Mouse (Mus musculus): ENCODE results near the gene Arhgap32. TPM values are rescaled to one million over a fixed set of nuclear protein-coding genes. Genes with fewer than 3 reads are reported as not detected.

The Arhgap32 gene
- total and polyA plus RNA-seq, 3 experiments = 0.06 to 0.15 TPM; not detected in 1

- no peaks in the 10 kb centered on the region for H3K4me1 ChIP-seq (ENCODE audit: control insufficient read depth in 1 of 2, insufficient read depth in 2 of 2, low read length in 2 of 2)
- no peak for DNase-seq (ENCODE audit: low read depth, low spot score)
- no peak overlapping the region for H3K4me3 ChIP-seq (ENCODE audit: control insufficient read depth in 1 of 2, insufficient read depth in 1 of 2, low read depth in 2 of 2, low read length in 2 of 2)
- no peak overlapping the region for H3K27ac ChIP-seq (ENCODE audit: control insufficient read depth, low read depth, low read length)
- H3K9me3 ChIP-seq (replicated peaks; ENCODE audit: insufficient read depth, low read length) = no peaks in the 10 kb centered on the region
- H3K79me2 ChIP-seq (ENCODE audit: control insufficient read depth, insufficient read depth, low read length, poor library complexity) = no peaks in the 10 kb centered on the region
- no peak overlapping the region for H3K9ac ChIP-seq (ENCODE audit: control insufficient read depth, low read depth, low read length, poor library complexity, severe bottlenecking)
- H3K27me3 ChIP-seq (ENCODE audit: control insufficient read depth in 1 of 2, insufficient read depth in 2 of 2, low read length in 2 of 2) = peaks cover 0 to 7% of the 10 kb centered on the region in 2 experiments; a peak in 2 of 4 replicates
- TF ChIP-seq SIN3A (IDR thresholded peaks at IDR 0.05; ENCODE audit: low read length) (no peak), ZC3H11A (IDR thresholded peaks at IDR 0.05; ENCODE audit: low read depth, low read length) (no peak), USF1 (IDR thresholded peaks at IDR 0.05; ENCODE audit: low read depth, low read length) (no peak)
- no peaks in the 10 kb centered on the region for H3K36me3 ChIP-seq (ENCODE audit: control insufficient read depth in 1 of 2, insufficient read depth in 2 of 2, low read length in 2 of 2)
Measured at GRCm38 (mm10) chr9:32314071-32314470, 198.1 kb downstream of the Arhgap32 start.

GRCm38 (mm10) chr9:32315999-32316398 lies 200.1 kb downstream of the Arhgap32 start:
- no peak overlapping the region for H3K27ac ChIP-seq (ENCODE audit: control insufficient read depth, low read depth, low read length)
- peaks cover 0 to 7% of the 10 kb centered on the region in 2 experiments; a peak in 2 of 4 replicates for H3K27me3 ChIP-seq (ENCODE audit: control insufficient read depth in 1 of 2, insufficient read depth in 2 of 2, low read length in 2 of 2)
- no peaks in the 10 kb centered on the region for H3K4me1 ChIP-seq (ENCODE audit: control insufficient read depth in 1 of 2, insufficient read depth in 2 of 2, low read length in 2 of 2)
- DNase-seq (ENCODE audit: low read depth, low spot score) = no peak
- no peaks in the 10 kb centered on the region for H3K36me3 ChIP-seq (ENCODE audit: control insufficient read depth in 1 of 2, insufficient read depth in 2 of 2, low read length in 2 of 2)
- no peak overlapping the region for H3K4me3 ChIP-seq (ENCODE audit: control insufficient read depth in 1 of 2, insufficient read depth in 1 of 2, low read depth in 2 of 2, low read length in 2 of 2)
- no peak overlapping the region for H3K9ac ChIP-seq (ENCODE audit: control insufficient read depth, low read depth, low read length, poor library complexity, severe bottlenecking)
- no peaks in the 10 kb centered on the region for H3K79me2 ChIP-seq (ENCODE audit: control insufficient read depth, insufficient read depth, low read length, poor library complexity)
- H3K9me3 ChIP-seq (replicated peaks; ENCODE audit: insufficient read depth, low read length) = no peaks in the 10 kb centered on the region
- TF ChIP-seq MXI1 (IDR thresholded peaks at IDR 0.05; ENCODE audit: low read depth, low read length) = no peak
- TF ChIP-seq MAFK (IDR thresholded peaks at IDR 0.05; ENCODE audit: borderline replicate concordance, low read depth, low read length) = no peak

Other genes with a start within 250 kb of the Arhgap32 start
- not detected in 2 replicates for gene Barx2, start 202.7 kb upstream of the Arhgap32 start, total RNA-seq (2012; rRNA removed)
- gene Barx2, start 202.7 kb upstream of the Arhgap32 start, polyA plus RNA-seq (2012; ENCODE audit: insufficient read depth in 1 of 2, insufficient read length in 2 of 2, low read depth in 1 of 2, low replicate concordance in 2 of 2, missing spikeins in 1 of 2) = not detected
- not detected in 2 replicates for gene Kcnj5, start 228.2 kb downstream of the Arhgap32 start, total RNA-seq (2012; rRNA removed)
- gene Kcnj5, start 228.2 kb downstream of the Arhgap32 start, polyA plus RNA-seq (2012; ENCODE audit: insufficient read depth in 1 of 2, insufficient read length in 2 of 2, low read depth in 1 of 2, low replicate concordance in 2 of 2, missing spikeins in 1 of 2) = not detected